Mouse (Mus musculus): Measurements from ENCODE around the gene Dtymk. TPM values are rescaled to one million over a fixed set of nuclear protein-coding genes. Genes with fewer than 3 reads are reported as not detected.
A peak's percentile ranks its signal among the peaks of the same experiment; 100 is the strongest.
"Not testable (repeated sequence)": the region's sequence is repeated elsewhere in the genome, so short reads cannot be mapped to it uniquely, and the experiment has no call there.

Dtymk gene
- polyA plus RNA-seq (2012; rRNA removed): 96.5 and 100 TPM in 2 replicates

- whole genome bisulfite sequencing: under 1% methylated on average over 42 of the region's 42 CpGs
- peak within 1 kb of the TSS; percentile 52 for H3K27ac ChIP-seq (ENCODE audit: insufficient read depth, low read length)
- DNase-seq: peak; percentile 93 to 96
- no peaks in the 10 kb centered on the region for H3K27me3 ChIP-seq (ENCODE audit: control insufficient read depth, insufficient read depth, low read length)
- peaks cover 2% of the 10 kb centered on the region for H3K4me1 ChIP-seq (ENCODE audit: control insufficient read depth, insufficient read depth, low read length)
- peak within 1 kb of the TSS; percentile 79 for H3K4me3 ChIP-seq (replicated peaks; ENCODE audit: insufficient read depth, low read depth, low read length)
- TF ChIP-seq CTCF (IDR thresholded peaks at IDR 0.05; ENCODE audit: borderline replicate concordance, insufficient read depth, low read depth, low read length) (peak; percentile 27; the same call in 1 of the 2 replicates), POLR2A (IDR thresholded peaks at IDR 0.05; ENCODE audit: borderline replicate concordance, insufficient read depth, low read length) (peak; percentile 71)
Observed at GRCm38 (mm10) chr1:93801741-93802238, at the start of gene Dtymk. Dtymk (minus strand) TSS chr1:93801934.

- not testable (repeated sequence) for H3K4me3 ChIP-seq (replicated peaks; ENCODE audit: insufficient read depth, low read depth, low read length); H3K27me3 ChIP-seq (ENCODE audit: control insufficient read depth, insufficient read depth, low read length); DNase-seq; H3K4me1 ChIP-seq (ENCODE audit: control insufficient read depth, insufficient read depth, low read length); H3K27ac ChIP-seq (ENCODE audit: insufficient read depth, low read length)
- 71% methylated on average over 2 of the region's 3 CpGs for WGBS
Observed at GRCm38 (mm10) chr1:93845766-93846366, 44.1 kb upstream of the Dtymk start.

DNA sequence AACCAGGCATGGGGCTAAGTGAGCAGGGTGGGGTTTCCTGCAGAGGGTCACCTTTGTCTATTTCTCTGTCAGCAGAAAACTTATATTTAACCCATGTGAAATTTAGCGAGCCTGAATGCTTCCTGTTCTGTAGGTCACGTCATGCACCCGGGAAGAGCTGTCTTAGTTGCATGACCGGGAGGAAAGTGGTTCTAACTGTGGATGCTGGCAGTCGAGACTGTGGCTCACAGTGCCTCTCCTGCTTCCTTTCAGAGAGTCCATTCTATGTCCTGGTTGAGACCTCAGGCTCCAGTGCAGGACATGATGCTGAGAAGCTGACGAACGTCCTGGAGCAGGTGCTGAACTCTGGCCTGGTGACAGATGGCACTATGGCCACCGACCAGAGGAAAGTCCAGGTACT lies 36.8 kb upstream of the Dtymk start:
- DNase-seq; H3K4me3 ChIP-seq (replicated peaks; ENCODE audit: insufficient read depth, low read depth, low read length); H3K27ac ChIP-seq (ENCODE audit: insufficient read depth, low read length); H3K27me3 ChIP-seq (ENCODE audit: control insufficient read depth, insufficient read depth, low read length); H3K4me1 ChIP-seq (ENCODE audit: control insufficient read depth, insufficient read depth, low read length): not testable (repeated sequence)
- WGBS: 45% methylated on average over 8 of the region's 8 CpGs

DNA sequence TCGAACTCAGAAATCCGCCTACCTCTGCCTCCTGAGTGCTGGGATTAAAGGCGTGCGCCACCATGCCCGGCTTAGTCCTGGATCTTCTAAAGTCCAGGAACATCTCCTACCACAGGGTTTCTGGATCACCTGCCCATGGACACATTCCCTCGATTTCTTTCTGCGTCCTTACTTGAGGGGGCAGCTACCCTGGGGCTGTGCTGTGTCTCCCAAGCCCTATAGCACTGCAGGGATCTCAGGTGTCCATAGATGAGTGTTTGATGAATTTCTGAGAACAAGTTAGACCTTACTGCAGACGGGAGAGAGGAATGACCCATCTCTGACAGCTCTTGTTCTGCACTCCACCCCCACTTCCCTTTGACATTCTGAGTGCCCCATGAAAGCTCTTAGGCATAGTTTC lies 35.6 kb upstream of the Dtymk start:
- 96% methylated on average over 8 of the region's 8 CpGs for WGBS
- DNase-seq: no peak
- Histone ChIP-seq H3K27me3 (ENCODE audit: control insufficient read depth, insufficient read depth, low read length) (no peaks in the 10 kb centered on the region), H3K4me3 (replicated peaks; ENCODE audit: insufficient read depth, low read depth, low read length) (no peak overlapping the region), H3K4me1 (ENCODE audit: control insufficient read depth, insufficient read depth, low read length) (peaks cover 3% of the 10 kb centered on the region; the same call in 1 of the 2 replicates), H3K27ac (ENCODE audit: insufficient read depth, low read length) (no peak overlapping the region)
- no peak for TF ChIP-seq POLR2A (IDR thresholded peaks at IDR 0.05; ENCODE audit: borderline replicate concordance, insufficient read depth, low read length)
- TF ChIP-seq CTCF (IDR thresholded peaks at IDR 0.05; ENCODE audit: borderline replicate concordance, insufficient read depth, low read depth, low read length): no peak

DNA sequence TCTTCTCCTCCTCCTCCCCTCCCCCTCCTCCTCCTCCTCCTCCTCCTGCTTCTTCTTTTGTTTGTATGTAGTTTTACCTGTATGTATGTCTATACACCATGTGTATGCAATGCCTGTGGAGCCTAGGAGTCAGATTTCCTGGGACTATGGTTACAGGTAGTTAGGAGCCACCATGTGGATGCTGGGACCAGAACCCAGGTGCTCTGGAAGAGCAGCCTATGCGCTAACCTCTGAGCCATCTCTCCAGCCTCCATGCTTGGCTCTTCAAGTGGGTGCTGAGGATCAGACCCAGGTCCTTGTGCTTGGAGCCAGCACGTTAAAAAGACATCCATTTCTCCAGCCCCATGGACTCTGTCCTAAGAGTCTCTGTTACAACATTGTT lies 34.8 kb upstream of the Dtymk start:
- Histone ChIP-seq H3K27me3 (ENCODE audit: control insufficient read depth, insufficient read depth, low read length) (no peaks in the 10 kb centered on the region), H3K4me1 (ENCODE audit: control insufficient read depth, insufficient read depth, low read length) (peaks cover 3% of the 10 kb centered on the region; the same call in 1 of the 2 replicates), H3K4me3 (replicated peaks; ENCODE audit: insufficient read depth, low read depth, low read length) (no peak overlapping the region), H3K27ac (ENCODE audit: insufficient read depth, low read length) (no peak overlapping the region)
- DNase-seq: no peak
- WGBS: 93% methylated on average over 2 of the region's 2 CpGs
- TF ChIP-seq POLR2A (IDR thresholded peaks at IDR 0.05; ENCODE audit: borderline replicate concordance, insufficient read depth, low read length) (no peak), CTCF (IDR thresholded peaks at IDR 0.05; ENCODE audit: borderline replicate concordance, insufficient read depth, low read depth, low read length) (no peak)

- no peak overlapping the region for H3K4me3 ChIP-seq (replicated peaks; ENCODE audit: insufficient read depth, low read depth, low read length)
- H3K4me1 ChIP-seq (ENCODE audit: control insufficient read depth, insufficient read depth, low read length): peaks cover 3% of the 10 kb centered on the region; the same call in 1 of the 2 replicates
- WGBS: 94% methylated on average over 6 of the region's 6 CpGs
- TF ChIP-seq CTCF (IDR thresholded peaks at IDR 0.05; ENCODE audit: borderline replicate concordance, insufficient read depth, low read depth, low read length): no peak
- TF ChIP-seq POLR2A (IDR thresholded peaks at IDR 0.05; ENCODE audit: borderline replicate concordance, insufficient read depth, low read length): no peak
- DNase-seq: no peak
- H3K27ac ChIP-seq (ENCODE audit: insufficient read depth, low read length): no peak overlapping the region
- H3K27me3 ChIP-seq (ENCODE audit: control insufficient read depth, insufficient read depth, low read length): no peaks in the 10 kb centered on the region
Observed at GRCm38 (mm10) chr1:93835876-93836531, 34.3 kb upstream of the Dtymk start.

- no peak overlapping the region for H3K4me3 ChIP-seq (replicated peaks; ENCODE audit: insufficient read depth, low read depth, low read length)
- WGBS: 94% methylated on average over 4 of the region's 4 CpGs
- H3K27ac ChIP-seq (ENCODE audit: insufficient read depth, low read length): no peak overlapping the region
- DNase-seq: no peak
- peaks cover 3% of the 10 kb centered on the region; the same call in 1 of the 2 replicates for H3K4me1 ChIP-seq (ENCODE audit: control insufficient read depth, insufficient read depth, low read length)
- H3K27me3 ChIP-seq (ENCODE audit: control insufficient read depth, insufficient read depth, low read length): no peaks in the 10 kb centered on the region
- TF ChIP-seq CTCF (IDR thresholded peaks at IDR 0.05; ENCODE audit: borderline replicate concordance, insufficient read depth, low read depth, low read length) (no peak), POLR2A (IDR thresholded peaks at IDR 0.05; ENCODE audit: borderline replicate concordance, insufficient read depth, low read length) (no peak)
Observed at GRCm38 (mm10) chr1:93835211-93835610, 33.5 kb upstream of the Dtymk start.

DNA sequence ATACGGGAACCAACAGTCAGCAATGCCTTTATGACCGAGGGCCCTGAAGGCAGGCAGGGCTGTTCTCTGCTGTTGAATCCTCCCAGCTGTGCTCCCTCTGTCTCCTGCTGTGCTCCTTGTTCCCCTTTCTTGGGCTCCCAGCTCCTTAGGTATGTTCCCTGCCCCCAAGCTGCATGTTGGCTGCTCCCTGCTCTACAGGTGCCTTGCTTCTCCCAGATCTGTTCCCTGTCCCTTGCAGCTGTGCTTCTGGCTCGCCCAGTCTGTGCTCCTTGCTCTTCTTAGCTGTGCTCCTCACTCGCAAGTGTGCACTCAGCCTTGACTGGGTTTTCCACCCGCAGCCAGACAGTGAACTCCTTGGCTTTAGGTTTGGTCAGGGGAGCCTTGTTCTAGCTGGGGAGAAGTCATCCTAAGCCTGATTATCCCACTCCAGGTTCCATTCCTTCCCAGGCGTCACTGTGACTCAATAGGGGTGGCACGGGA lies 33.0 kb upstream of the Dtymk start:
- H3K27me3 ChIP-seq (ENCODE audit: control insufficient read depth, insufficient read depth, low read length): no peaks in the 10 kb centered on the region
- WGBS: 83% methylated on average over 7 of the region's 7 CpGs
- DNase-seq: no peak

More for the DNA sequence above, 33.0 kb upstream of the Dtymk start:
- H3K27ac ChIP-seq (ENCODE audit: insufficient read depth, low read length): no peak overlapping the region
- no peak overlapping the region for H3K4me3 ChIP-seq (replicated peaks; ENCODE audit: insufficient read depth, low read depth, low read length)
- TF ChIP-seq POLR2A (IDR thresholded peaks at IDR 0.05; ENCODE audit: borderline replicate concordance, insufficient read depth, low read length) (no peak), CTCF (IDR thresholded peaks at IDR 0.05; ENCODE audit: borderline replicate concordance, insufficient read depth, low read depth, low read length) (no peak)
- H3K4me1 ChIP-seq (ENCODE audit: control insufficient read depth, insufficient read depth, low read length): peaks cover 3% of the 10 kb centered on the region; the same call in 1 of the 2 replicates
